ENCODE assay signal across 7 mouse cellular contexts in genomic region chrX:99285611-99286010, GRCm38 (mm10).
A peak's percentile ranks its signal among the peaks of the same experiment; 100 is the strongest.
DNase-seq lines count a peak whose midpoint lies in the region; ATAC-seq and TF ChIP-seq lines count a peak whose summit lies in the region.

No protein-coding gene starts in this region.

- H3K4me2 ChIP-seq in midbrain, embryonic 14.5 days (ENCODE audit: low read length): no peak overlapping the region

- no peaks in the 10 kb centered on the region for H3K79me2 ChIP-seq in heart, adult 2 months (replicated peaks; ENCODE audit: control insufficient read depth, insufficient read depth, low read length)

- TF ChIP-seq EP300 in heart, adult 2 months (IDR thresholded peaks at IDR 0.05; ENCODE audit: insufficient read depth, low read depth, low read length): no peak

- peaks cover 9% of the 10 kb centered on the region for H3K4me1 ChIP-seq in heart, adult 2 months (ENCODE audit: control insufficient read depth, insufficient read depth, low read length)
- 0 out of 2 replicates have a peak, but pooled peaks cover 7% of the 10 kb centered on the region for H3K4me1 ChIP-seq in kidney, adult 2 months (ENCODE audit: control insufficient read depth, insufficient read depth, low read length)
- H3K4me1 ChIP-seq in midbrain, embryonic 14.5 days (ENCODE audit: control insufficient read depth, insufficient read depth, low read length): no peaks in the 10 kb centered on the region

- no peaks in the 10 kb centered on the region for H3K27me3 ChIP-seq in heart, adult 2 months (ENCODE audit: control insufficient read depth, insufficient read depth, low read length)
- H3K27me3 ChIP-seq in kidney, adult 2 months (replicated peaks; ENCODE audit: control insufficient read depth, insufficient read depth, low read length): no peaks in the 10 kb centered on the region
- H3K27me3 ChIP-seq in midbrain, embryonic 14.5 days (ENCODE audit: control insufficient read depth, insufficient read depth, low read length): no peaks in the 10 kb centered on the region; the same call in 1 of the 2 replicates

- TF ChIP-seq CTCF in heart, adult 2 months (IDR thresholded peaks at IDR 0.05): no peak
- TF ChIP-seq CTCF in kidney, adult 2 months (conservative IDR thresholded peaks at IDR 0.05; ENCODE audit: insufficient read depth, insufficient read length, low read depth, low read length): no peak

- peak; percentile 78 for DNase-seq in NIH3T3 (ENCODE audit: low read depth)
- peak; percentile 30 for DNase-seq in brain, embryonic 18.5 days (ENCODE audit: low read depth, low spot score)
- DNase-seq in heart, adult 2 months: peak; percentile 31 to 49
- DNase-seq in kidney, adult 2 months: peak; percentile 41
- peak; percentile 60 for DNase-seq in midbrain, embryonic 14.5 days
- DNase-seq in thymus, postnatal 4 days: no peak
- no peak for DNase-seq in cerebellum, adult 8-10 months

- WGBS in heart, adult 2 months: 33% methylated on average over 9 of the region's 9 CpGs
- 22% methylated on average over 9 of the region's 9 CpGs for WGBS in kidney, adult 2 months
- WGBS in midbrain, embryonic 14.5 days: 23% methylated on average over 9 of the region's 9 CpGs

- no peaks in the 10 kb centered on the region; the same call in 1 of the 2 replicates for H3K36me3 ChIP-seq in heart, adult 2 months (ENCODE audit: control insufficient read depth, insufficient read depth, low read length)
- H3K36me3 ChIP-seq in kidney, adult 2 months (ENCODE audit: control insufficient read depth, insufficient read depth, low read length): no peaks in the 10 kb centered on the region
- H3K36me3 ChIP-seq in midbrain, embryonic 14.5 days (ENCODE audit: control insufficient read depth, insufficient read depth, low read length): no peaks in the 10 kb centered on the region

- no peak overlapping the region for H3K27ac ChIP-seq in heart, adult 2 months
- 0 out of 2 replicates have a peak overlapping the region, but pooled peaks have one; percentile 2 for H3K27ac ChIP-seq in kidney, adult 2 months (ENCODE audit: insufficient read depth, low read depth, low read length)
- no peak overlapping the region for H3K27ac ChIP-seq in midbrain, embryonic 14.5 days (replicated peaks; ENCODE audit: low read depth, low read length)

- H3K9me3 ChIP-seq in midbrain, embryonic 14.5 days (ENCODE audit: control insufficient read depth, low read length): no peaks in the 10 kb centered on the region

- no peak overlapping the region for H3K4me3 ChIP-seq in heart, adult 2 months
- H3K4me3 ChIP-seq in kidney, adult 2 months (ENCODE audit: insufficient read depth, low read depth, low read length): no peak overlapping the region
- H3K4me3 ChIP-seq in midbrain, embryonic 14.5 days (replicated peaks; ENCODE audit: low read depth, low read length): no peak overlapping the region

- intact Hi-C loops in heart, adult 2 months (cut with DNase I): no loop called here

- TF ChIP-seq POLR2A in heart, adult 2 months (IDR thresholded peaks at IDR 0.05; ENCODE audit: insufficient read depth, low read depth, low read length): no peak
- no peak for TF ChIP-seq POLR2A in kidney, adult 2 months (IDR thresholded peaks at IDR 0.05; ENCODE audit: low read depth, low read length)

- ATAC-seq in midbrain, embryonic 14.5 days (ENCODE audit: low FRiP score, low TSS enrichment): peak; percentile 60; the same call in 1 of the 2 replicates

- no peak overlapping the region for H3K9ac ChIP-seq in heart, adult 2 months (ENCODE audit: low read depth, low read length)
- H3K9ac ChIP-seq in midbrain, embryonic 14.5 days (replicated peaks; ENCODE audit: low read length): no peak overlapping the region

Comparison
In these comparisons a context has a peak if more than half of its experiments do, and no peak if none do; other contexts are left out.
1. DNase-seq: peak in NIH3T3 (single experiment), brain, embryonic 18.5 days (single experiment), heart, adult 2 months (2 of 2), kidney, adult 2 months (single experiment) and midbrain, embryonic 14.5 days (single experiment); none in thymus, postnatal 4 days (single experiment) and cerebellum, adult 8-10 months (single experiment).